Mouse (Mus musculus) gonadal fat pad, adult 2 months (tissue): Measurements from ENCODE around the gene Traf3ip2. TPM values are rescaled to one million over a fixed set of nuclear protein-coding genes. Genes with fewer than 3 reads are reported as not detected.

ENCODE experiments used
- DNase-seq: peaks from one replicate; pipeline ENCODE4 v3.0.0-alpha.2; 2012; ENCODE audit warnings: low read depth
- polyA plus RNA-seq: library from polyadenylated mRNA; depleted of rRNA; stranded (reverse); fragments of >200 nt; gene quantifications from 2 replicates; pipeline ENCODE4 v1.2.3, GENCODE M21; 2012

The Traf3ip2 gene
- polyA plus RNA-seq, 1 experiment = 33.2 TPM

DNA sequence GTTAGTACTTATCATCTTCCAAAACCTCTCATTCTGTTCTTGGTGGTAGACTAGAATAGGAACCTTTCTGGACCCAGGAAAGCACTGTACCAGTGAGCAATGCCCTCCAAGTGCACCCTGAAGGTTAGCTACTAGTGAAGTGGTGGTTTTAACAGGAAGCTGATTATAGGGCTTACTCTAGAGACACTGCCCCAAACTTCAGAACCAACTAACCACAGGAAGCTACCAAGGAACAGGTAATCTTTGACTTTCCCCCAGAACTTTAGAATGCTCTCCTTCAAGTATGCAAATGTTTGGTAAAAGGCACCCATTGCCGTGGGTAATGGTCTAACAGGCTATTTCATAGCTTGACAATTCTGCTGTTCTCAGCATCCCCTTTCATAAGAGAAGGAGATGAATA is 12.6 kb upstream of the Traf3ip2 start:
- DNase-seq = no peak

DNA sequence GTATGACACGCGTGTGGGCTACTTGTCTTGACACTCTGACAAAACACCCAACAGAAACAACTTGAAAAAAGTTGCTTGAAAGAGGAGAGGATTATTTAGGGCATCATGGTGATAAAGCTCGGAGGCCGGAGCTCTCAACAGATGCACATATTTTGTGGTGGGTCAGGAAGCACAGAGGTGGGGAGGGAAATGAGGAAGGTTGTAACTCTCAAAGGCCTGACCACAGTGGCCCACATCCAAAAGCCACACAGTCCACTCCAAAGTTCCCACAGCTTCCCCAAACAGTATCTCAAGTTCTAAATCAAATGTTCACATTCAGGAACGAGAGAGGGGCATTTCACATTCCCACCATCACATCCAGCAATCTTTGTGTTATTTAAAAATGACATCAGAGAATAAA is 11.7 kb upstream of the Traf3ip2 start:
- no peak for DNase-seq

- no peak for DNase-seq
Measured at GRCm38 (mm10) chr10:39606434-39606833, 6.3 kb upstream of the Traf3ip2 start.

GRCm38 (mm10) chr10:39611234-39611633 is 1.5 kb upstream of the Traf3ip2 start:
- no peak for DNase-seq

DNA sequence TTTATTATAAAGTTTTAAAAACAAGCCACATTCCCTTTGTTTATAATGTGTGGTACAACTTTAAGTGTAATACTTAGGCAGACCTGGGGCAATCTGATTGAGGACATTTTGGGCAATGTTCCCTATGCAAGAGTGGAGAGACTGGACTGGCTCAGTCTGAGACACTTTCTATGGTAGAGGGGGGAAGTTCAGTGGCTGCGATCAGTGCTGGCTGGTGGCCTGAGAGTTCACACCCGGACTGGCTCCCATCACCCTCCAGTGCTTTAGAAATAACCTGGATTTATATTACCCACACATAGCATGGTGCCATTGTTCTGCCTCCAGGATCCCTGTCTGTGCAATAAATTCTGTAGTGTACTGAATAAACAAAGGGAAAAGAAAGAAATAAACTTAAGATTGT is 603 bp upstream of the Traf3ip2 start:
- DNase-seq = no peak

GRCm38 (mm10) chr10:39612989-39613831 is 476 bp downstream of the Traf3ip2 start:
- no peak for DNase-seq

DNA sequence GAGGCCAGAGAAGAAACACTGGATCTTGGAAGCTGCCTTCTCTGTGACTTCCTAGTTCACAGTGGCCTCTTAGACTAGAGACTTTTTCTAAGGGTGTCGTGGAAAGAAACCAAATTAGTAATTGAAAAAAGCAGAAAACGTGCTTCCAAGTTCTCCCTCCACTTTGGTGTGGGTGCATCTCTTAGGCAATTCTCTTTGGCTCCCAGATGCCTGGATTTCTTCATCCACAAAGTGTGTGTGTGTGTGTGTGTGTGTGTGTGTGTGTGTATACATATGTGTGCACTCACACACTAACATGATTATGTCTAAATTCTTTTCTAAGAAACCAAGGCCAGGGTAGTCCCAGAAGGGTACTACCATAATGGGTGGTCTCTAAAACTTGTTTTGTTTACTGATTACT is 1.2 kb downstream of the Traf3ip2 start:
- DNase-seq = no peak

GRCm38 (mm10) chr10:39614676-39615075 is 1.9 kb downstream of the Traf3ip2 start:
- DNase-seq = no peak

- DNase-seq = no peak
Measured at GRCm38 (mm10) chr10:39615531-39616229, 2.9 kb downstream of the Traf3ip2 start.

DNA sequence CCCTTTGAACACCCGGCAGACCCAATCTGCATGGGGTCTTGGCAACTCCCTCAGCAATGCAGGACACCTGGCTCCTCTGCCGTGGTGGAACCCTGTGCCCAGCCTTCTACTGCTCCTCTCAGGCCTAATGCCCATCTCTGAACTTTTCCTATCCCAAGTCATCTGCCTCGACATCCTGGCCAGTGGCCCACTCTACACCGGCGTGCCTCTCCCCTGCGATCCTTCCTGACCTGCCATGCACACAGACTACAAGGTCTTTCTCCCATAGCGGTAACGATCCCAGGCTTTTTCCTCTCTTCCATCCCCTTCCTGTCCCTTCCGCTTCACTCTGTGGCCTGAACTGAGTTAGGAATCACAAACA is 3.5 kb downstream of the Traf3ip2 start:
- no peak for DNase-seq

DNA sequence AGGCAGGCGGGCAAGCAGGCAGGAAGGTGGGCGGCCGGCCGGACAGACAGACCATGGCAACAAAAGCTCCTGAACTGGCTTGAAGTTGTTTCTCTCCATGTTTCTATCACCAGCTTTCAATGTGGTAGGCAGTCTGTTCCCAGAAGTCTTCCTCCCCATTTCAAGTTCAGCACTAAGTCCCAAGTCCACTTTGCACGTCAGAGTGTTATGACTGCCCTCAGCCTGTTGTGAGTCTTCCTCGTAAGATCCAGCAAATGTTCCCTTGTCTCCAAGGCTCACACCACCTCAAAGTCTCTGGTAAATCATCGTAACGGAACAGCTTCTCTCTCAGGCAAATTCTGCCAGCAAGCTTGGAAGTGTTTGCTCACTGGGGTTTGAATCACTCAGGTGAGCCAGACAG is 3.9 kb downstream of the Traf3ip2 start:
- DNase-seq = no peak

DNA sequence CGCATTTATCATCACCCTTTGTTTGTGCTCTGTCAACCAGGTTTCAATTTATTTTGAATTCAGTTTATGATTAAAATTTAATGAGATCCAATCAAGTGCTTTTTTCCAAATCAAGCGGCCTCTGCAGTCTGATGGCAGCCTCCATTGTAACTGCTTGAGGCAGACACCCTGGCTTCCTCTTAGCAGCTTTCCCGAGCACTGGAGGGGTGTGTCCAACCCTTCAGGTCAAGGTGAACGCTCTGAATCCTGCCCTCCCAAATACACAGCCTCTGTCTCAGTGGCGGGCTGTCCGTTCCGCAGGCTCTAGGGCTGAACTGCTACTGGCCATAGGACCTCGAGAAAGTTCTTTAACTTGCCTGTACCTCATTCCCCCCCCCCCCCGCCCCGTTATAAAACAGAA is 5.7 kb downstream of the Traf3ip2 start:
- DNase-seq = no peak

DNA sequence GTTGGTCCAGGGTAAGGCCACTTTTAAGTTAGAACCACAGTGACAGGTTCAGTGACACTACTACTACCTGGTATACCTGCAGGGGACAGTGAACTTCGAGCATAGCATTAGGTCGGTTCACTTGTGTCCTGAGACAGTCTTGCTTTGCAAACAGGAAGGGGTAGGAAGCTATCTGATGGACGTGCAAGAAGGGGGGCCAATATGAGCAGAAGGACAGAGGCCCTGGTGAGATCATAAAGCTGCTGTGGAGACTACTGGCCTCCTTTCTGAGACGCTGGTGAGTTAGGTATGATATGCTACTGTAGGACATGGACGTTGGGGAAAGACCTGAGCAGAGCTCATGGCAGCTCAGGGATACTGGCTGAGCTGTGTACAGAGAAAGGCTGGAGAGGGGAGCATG is 7.9 kb downstream of the Traf3ip2 start:
- no peak for DNase-seq

DNA sequence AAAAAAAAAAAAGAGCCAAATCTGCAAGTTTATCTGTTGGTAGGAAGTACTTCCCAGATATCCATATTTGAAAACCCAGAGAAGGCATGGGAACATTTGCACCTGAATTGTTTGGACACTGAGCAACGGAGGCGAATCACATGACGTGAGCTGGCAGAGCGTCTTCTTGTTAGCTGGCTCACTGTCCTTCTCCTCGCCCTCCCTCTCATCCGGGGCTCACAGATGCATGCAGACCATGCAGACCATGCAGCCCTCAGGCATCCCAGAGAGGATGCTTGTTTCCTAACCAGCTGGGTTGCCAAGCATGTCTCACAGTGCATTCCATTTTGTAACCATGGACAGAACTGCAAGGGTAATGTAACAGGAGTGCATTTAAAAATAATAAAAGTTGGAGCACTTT is 11.1 kb downstream of the Traf3ip2 start:
- DNase-seq = no peak

DNA sequence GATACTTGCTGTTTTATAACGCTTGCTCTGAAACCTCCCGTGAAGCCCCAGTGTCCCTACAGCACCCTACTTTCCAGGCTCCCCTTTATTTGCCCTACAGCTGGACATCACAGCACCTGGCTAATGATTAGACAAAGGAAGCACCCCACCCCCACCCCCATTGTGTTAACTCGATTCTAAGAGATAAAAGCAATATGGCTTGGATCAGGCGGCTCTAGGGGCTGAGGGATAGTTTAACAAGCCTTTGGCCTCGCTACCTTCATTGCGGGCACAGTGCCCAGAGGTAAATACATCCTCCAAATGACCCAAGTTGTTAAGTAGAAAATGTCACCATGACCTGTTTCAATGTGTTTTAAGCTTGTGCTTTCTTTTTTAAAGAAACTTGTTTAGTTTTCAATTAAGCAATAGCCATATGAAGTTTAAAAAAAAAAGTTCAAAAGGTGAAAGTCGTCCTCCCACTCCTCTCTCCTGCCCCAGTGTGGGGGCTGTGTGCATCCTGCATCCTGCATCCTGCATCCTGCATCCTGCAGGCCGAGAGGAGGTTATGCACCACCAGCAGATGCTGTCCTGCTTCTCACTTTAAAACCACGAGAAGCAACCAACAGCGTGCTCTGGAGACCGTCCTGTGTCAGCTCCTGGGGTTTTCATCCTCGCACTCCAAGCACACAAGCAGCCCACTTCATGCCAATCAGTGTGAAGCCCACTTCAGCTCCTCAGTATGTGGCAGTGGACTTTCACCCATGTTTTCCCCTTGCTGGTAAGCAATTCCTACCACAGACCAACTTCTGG is 12.3 kb downstream of the Traf3ip2 start:
- DNase-seq = no peak

DNA sequence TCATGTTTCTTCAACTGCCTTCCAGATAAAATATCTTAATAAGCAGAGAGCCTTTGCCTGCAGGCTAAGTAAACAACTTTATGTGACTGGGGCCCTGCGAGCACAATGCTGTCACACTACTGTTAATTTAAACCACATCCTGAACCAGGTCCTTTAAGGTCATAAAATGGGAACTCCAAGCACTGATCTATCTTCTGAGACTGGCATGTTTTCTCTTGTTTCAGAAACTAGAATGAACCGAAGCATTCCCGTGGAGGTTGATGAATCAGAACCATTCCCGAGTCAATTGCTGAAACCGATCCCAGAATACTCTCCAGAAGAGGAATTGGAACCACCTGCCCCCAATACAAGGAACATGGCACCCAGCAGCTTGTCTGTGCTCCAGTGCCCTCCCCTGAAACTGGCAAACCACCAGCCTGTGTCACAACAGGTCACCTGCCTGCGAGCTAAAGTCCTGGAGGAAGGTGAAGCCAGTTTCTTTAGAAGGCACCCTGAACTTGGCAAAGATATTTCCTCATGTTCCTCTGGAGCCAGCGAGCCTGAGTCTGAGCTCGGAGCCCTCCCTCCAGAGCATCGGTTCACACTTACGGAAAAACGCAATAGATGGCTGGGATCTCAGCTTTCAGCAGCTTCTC is 13.0 kb downstream of the Traf3ip2 start:
- DNase-seq = no peak

DNA sequence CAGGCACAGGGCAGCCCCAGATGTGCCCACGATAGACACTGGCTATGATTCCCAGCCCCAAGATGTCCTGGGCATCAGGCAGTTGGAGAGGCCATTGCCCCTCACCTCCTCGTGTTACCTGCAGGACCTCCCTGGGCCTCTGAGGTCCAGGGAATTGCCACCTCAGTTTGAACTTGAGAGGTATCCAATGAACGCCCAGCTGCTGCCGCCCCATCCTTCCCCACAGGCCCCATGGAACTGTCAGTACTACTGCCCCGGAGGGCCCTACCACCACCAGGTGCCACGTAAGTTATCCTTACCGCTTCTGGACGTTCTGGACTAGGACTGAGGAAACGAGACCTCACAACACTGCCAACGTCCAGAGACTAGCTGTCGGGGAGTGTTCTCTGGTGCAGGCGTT is 13.6 kb downstream of the Traf3ip2 start:
- no peak for DNase-seq

DNA sequence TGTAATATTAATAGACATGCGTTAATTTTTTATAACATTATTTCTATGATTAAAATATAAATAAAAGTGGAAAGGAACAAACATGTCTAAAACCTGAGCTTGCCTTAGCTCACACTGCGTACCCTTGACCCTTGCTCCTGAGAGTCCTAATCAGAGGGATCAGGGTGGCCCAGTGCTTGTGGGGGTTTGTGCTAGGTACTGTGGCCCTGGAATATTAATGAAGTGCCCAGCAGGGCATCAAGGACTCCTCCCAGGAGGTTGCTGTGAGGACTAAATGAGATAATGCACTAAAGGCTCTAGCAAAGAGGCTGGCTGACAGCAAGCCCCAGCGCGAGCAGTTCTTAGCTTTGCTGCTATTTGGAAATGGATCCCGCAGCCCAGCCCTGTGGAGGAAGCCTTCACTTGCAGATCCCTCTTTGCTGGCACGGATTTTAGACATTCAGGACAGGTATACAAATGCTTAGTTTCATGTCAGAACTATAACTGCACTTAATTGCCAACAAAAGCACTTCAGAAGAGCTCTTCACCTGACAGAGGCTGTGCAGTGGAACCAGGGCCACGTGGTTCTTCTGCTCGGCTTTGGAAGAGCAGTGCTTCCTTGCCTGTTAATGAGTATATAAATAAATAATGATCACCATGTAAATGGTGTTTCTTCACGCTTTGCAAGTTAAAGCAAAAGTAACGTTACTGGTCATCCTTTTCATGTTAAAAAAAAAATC is 16.2 kb downstream of the Traf3ip2 start:
- DNase-seq = no peak

GRCm38 (mm10) chr10:39629746-39630552 is 17.2 kb downstream of the Traf3ip2 start:
- DNase-seq = no peak

GRCm38 (mm10) chr10:39630811-39631210 is 18.1 kb downstream of the Traf3ip2 start:
- no peak for DNase-seq

DNA sequence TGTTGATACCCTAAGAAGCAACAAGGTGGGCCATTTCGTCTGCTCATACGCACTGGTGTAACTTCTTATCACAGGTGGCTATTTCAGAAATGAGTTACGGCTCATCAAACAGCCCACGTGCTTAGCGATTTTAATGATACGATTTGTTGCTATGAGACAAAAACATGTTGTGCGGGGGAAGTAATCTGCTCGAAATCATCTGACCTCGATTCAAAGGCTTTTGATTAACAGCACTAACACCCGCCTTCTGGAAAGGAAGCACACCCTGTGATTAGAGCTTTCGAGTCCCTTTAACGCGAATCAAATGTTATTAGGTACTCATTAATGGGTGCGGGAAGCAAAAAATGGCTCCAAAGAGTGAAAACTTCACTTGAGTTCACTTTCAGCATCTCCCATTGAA is 18.9 kb downstream of the Traf3ip2 start:
- no peak for DNase-seq
